Mouse (Mus musculus) retina, postnatal 1 day (tissue): ENCODE data around the gene Ppp6r3.

Source experiments
- DNase-seq: peaks from one replicate; pipeline ENCODE4 v3.0.0-alpha.2; 2012

Ppp6r3 gene

DNA sequence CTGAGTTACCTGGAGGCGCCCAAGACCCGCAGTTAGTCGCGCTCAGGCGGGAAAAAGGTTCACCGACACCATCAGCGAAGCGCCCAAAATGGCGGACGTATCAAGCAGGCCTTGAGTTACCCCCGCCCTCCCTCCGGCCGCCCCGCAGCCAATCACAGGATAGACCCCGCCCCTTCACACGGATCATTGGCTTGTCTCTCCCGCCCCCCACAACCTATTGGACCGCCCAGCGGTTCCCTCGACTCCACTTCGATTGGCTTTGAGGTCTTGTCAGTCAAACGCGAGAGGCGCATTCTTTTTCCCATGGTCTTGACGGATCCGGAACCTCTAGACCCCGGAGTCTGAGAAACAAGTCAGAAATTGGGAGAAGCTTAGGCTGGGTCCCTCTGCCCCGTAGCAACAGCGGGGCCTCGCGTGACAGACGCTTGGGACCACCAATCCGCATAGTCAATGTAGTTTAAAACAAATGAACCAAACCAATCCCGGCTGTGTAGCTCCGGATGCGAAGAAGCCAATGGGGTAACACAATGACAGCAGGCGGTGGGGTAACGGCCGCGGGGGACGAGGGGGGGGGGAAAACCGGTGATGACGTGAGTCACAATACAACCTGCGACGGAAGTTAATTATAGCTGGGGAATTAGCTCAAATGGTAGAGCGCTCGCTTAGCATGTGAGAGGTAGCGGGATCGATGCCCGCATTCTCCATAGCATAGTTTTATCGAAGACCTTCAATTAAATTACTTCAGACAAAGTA lies at the start of gene Ppp6r3:
TSS of gene Ppp6r3 (minus strand) at position 118 of the 753 bp plus-strand sequence.
- peak; percentile 100 for DNase-seq

DNA sequence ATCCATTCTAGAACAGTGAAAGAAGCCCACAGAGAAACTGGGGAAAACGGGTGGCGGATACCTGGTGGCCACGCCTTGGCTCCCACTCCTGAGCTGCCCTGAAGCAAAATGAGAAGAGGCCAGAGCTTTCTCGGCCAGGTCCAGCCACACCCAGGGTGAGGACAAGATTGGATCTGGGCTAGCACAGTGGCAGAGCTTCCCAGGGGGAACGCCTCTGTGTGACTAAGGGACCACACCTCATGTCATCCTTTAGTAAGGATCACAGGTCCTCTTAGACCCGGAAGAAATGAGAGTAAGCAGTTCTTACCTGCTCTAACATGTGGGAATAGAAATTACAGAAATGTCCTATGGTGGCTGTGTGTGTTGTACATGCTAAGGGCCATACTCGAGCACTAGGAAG lies 49.6 kb upstream of the Ppp6r3 start:
- DNase-seq: no peak

DNA sequence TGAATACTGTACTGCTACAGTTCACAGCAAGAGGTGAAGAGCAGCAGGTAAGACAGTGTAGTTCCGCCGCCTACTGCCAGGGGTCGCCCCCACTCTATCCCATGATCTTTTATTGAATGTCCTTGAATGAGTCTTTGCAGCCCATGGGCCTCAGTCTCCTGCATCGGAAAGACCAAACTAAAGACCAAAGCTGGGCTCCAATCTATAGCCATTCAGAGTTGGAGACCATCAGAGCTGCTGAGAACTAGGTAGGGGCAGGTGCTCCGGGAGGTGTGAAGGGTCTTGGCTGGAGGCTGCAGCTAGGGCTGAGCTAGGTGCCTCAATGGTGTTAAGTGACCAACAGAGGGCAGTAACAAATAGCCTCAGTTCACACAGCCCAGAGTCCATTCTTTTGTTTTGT lies 48.3 kb upstream of the Ppp6r3 start:
- DNase-seq: peak; percentile 74

DNA sequence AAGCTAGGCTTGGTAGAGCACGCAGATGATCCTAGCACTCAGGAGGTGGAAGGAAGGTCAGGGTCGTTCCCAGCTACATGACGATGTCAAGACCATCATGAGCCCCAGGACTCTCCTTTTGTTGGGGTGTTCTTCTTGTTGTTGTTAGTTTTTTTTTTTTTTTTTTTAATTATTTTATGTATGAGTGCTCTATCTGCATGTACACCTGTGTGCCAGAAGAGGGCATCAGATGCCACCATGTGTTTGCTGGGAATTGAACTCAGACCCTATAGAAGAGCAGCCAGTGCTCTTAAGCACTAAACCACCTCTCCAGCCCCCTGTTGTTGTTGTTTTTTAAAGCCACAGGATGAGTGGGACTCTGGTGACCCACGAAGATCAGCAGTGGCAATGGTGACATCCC lies 47.7 kb upstream of the Ppp6r3 start:
- DNase-seq: no peak

GRCm38 (mm10) chr19:3620871-3621270 lies 45.3 kb upstream of the Ppp6r3 start:
- DNase-seq: no peak

GRCm38 (mm10) chr19:3619359-3619758 lies 43.8 kb upstream of the Ppp6r3 start:
- DNase-seq: no peak

- DNase-seq: no peak
Observed at GRCm38 (mm10) chr19:3613991-3614390, 38.4 kb upstream of the Ppp6r3 start.

DNA sequence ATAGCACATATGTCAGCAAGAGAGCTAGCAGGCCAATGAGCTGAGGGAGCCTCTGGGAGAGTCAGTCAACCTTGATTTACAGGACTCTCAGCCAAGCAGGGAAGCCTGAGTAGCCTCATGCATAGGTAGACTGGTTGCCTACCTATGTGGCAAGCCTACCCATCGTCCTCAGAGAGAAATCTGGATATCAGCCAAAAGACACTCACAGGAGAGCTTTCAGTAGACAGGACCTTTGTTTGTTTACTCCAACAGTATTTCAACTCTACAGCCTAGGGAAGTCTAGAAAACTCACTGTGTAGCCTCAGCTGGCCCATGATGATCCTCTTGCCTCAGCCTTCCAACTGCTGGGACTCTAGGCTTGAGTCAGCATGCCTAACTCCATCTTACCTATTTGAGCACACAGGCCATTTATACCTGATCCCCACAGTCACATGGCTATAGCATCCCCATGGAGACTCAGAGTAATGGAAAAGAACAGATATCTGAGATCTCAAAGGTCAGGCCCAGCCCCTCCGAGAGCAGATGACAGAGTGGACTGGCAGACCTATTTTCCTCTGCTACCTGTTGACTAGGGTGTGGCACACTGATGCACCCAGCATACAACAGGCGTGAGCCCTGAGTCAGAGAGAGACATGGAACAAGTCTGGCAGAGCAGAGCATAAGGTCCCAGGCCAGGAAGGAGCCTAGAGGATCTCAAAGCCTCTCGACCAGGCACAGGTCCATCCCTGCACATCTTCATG lies 37.2 kb upstream of the Ppp6r3 start:
- no peak for DNase-seq

DNA sequence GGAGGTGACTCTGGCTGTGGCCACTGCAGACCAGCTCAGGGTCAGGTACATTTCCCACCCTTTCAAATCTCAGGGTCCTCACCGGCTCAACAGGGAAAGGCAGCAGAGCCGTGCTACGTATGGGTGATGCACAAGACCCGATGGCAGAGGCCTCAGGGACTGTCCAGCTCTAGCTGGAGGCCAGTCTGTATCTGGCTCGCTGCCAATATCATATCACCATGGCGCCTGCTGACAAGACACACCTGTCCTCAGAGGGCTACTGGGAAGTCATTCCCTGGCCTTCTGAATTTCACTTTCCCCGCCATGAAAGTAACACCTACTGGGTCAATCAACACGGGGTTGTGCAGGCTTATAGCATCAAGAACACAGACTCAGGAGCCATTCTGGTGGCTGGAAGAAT lies 36.2 kb upstream of the Ppp6r3 start:
- DNase-seq: no peak

DNA sequence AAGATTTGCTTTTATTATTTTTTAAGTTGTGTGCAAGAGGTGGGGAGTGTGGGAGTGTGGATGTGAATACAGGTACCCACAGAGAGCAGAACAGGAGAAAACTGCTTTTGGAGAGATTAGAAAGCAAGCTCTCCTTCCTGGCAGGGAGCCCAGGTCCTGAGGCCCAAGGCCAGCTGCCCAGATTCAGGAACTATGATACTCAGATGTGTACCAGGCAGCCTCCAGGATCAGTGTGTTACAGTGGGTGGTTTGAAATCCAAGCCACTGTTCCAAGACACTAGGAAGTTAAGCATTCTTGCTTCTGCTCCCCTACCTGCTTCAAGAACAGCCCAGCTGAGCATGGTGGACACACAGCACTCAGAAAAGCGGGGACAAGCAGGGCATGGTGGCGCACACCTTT lies 35.3 kb upstream of the Ppp6r3 start:
- no peak for DNase-seq

DNA sequence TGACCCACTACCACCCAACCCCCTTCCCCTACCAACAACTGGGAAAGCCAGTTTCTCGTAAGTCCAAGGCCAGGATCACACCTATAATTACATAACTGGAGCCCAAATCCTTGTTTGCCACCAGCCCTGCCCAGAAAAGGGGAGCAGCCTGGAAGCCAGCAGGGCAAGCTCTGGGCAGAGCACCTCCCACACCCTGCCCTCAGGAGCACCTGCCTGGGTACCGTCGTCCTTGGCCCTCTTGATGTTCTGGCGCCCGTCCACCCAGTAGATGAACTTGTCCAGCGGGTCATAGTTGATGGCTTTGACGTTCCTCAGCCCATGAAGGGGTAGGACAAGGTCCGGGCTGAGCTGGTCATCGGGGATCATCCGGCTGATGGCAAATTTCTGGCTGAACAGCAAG lies 34.3 kb upstream of the Ppp6r3 start:
- DNase-seq: no peak

- no peak for DNase-seq
Observed at GRCm38 (mm10) chr19:3594316-3594715, 18.8 kb upstream of the Ppp6r3 start.

GRCm38 (mm10) chr19:3593379-3594055 lies 18.0 kb upstream of the Ppp6r3 start:
- DNase-seq: no peak

- no peak for DNase-seq
Observed at GRCm38 (mm10) chr19:3589968-3590367, 14.4 kb upstream of the Ppp6r3 start.

DNA sequence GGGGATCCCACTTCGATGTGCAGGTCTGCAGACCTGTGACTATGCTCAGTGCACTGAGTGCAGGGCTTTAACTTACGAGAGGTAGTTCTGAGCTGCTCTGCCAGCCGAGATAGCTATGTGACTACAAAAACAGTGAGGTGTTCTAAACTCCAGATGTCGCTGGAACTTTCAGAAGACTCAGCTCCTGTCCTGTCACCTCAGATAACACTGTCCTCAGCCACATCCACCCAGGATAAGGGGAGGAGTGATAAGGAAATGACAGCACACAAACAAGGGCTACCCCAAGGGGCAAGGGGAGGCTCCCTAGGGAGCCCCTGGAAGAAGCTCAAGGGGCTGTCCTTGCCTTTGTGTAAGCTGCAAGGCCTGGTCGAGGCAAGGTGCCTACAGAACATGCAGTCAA lies 14.0 kb upstream of the Ppp6r3 start:
- no peak for DNase-seq

- DNase-seq: peak; percentile 26
Observed at GRCm38 (mm10) chr19:3587729-3588128, 12.2 kb upstream of the Ppp6r3 start.

DNA sequence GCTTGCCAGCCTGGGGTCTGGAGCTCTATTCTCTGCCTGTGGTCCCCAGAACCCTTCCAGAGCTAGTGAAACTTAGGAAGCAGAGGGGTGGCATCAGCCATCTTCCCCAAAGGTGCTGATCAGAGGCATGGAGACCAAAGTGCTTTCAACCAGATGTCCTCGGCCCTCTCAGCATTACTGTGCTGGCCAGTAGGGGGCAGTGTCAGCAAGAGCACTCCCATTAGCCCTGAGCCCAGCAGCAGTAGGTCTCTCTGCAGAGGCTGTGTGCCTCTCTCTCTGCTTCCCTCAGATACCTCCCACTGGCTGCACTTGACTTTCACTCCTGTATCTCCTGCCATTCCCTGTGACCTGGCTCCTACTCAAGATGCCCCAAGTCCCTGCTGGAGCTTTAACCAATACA lies 11.0 kb upstream of the Ppp6r3 start:
- DNase-seq: peak; percentile 67

DNA sequence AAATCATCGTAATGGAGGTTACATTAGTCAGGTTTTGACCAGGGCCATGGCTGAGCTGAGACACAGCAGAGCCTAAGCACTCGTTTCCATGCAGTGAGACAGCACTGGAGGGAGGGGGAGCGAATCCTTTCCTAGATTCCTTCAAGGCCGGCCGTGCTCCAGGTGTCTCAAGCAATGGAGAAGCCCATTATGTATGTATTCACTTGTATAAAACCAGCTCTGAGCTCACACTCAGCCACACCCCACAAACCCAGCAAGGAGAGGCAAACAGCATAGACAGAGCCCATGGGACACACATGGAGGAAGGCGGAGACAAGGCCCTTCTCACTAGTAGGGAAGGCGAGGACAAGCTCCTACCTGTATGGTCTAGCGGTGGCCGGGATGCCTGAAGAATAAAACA lies 10.5 kb upstream of the Ppp6r3 start:
- no peak for DNase-seq

- DNase-seq: peak; percentile 77
Observed at GRCm38 (mm10) chr19:3581326-3581725, 5.8 kb upstream of the Ppp6r3 start.

DNA sequence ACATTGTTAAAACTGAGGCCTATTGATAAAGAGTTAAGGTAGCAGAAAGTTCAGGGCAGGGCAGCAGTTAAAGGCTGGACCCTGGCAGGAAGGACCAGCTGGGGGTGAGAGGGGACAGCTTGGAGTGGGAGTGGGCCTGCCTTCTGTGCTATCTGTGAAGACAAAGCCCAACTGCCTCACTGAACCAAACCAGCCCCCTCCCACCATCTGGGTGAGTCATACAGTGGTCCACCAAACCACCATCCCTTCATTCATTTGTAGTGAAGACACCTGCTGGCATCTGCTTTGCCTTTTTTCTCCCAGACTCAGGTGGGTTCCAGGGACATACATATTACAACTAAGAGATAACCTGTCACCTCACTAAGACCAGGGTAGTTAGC lies 2.4 kb upstream of the Ppp6r3 start:
- no peak for DNase-seq

DNA sequence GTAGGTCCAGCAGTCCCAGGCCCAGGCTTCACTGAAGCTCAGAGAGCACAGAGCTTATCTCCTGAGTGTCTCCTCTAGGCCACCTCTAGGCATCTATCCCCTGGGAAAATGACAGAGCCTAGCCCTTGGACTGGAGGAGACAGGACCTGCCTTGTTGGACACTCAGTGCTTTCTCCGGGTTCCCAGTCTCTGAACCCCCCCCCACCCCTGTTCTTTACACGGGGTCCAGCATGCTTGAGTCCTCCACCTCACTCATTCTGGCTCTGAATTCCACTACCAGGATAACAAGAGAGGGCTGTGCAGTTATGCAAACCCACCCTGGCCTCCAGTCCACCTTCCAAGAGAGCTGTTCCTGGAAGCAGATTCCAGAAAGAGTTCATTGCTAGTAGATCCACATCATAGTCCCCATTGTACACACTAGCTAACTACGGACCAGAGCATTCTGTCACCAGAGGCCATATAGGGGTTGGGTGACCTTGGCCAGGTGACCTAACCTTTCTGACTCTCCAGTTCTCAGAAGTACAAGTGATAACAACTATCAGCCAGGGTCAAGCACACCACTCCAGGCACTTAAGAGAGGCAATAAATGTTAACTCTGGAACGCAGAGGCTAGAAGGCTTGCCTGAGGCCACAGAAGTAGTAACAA lies 1.8 kb upstream of the Ppp6r3 start:
- no peak for DNase-seq

DNA sequence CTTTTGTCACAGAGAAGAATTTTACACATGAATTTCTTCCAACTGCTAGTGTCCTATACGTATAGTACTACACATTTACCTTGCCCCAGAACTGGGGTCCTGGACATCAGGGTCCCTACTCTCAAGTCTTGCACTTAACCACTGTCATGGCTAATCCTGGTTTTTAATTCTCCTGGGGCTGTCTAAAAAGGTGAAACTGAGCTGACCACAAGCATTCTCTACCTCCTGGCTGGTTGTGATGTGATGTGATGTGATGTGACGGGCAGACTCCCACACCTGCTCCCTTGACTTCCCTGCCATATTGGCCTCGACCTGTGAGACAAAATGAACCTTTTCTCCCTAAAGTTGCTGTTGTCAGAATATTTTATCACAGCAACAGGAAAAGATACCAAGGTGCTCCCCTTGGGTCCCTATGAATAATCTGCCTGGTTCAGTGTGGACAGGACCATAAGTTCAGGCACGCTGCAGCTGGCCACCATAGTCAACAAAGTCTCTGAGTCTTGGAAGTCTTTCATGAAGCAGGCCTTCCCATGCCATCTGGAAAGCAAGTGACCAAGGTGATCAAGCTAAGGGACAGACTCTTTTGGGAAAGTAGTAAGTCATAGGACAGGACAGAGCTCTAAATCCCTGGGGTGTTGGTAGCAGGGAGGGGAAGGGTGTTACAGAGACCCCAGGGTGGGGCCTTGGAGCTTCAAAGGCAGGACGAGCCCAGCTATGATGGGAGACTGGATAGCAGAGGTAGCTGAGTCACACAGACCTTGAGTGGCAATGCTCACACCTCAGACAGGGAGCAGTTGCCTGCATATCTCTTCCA lies 1.1 kb upstream of the Ppp6r3 start:
- no peak for DNase-seq

GRCm38 (mm10) chr19:3575276-3575631 lies 295 bp downstream of the Ppp6r3 start:
- DNase-seq: no peak
